ENCODE assay signal across 9 mouse cellular contexts in the genomic region with DNA sequence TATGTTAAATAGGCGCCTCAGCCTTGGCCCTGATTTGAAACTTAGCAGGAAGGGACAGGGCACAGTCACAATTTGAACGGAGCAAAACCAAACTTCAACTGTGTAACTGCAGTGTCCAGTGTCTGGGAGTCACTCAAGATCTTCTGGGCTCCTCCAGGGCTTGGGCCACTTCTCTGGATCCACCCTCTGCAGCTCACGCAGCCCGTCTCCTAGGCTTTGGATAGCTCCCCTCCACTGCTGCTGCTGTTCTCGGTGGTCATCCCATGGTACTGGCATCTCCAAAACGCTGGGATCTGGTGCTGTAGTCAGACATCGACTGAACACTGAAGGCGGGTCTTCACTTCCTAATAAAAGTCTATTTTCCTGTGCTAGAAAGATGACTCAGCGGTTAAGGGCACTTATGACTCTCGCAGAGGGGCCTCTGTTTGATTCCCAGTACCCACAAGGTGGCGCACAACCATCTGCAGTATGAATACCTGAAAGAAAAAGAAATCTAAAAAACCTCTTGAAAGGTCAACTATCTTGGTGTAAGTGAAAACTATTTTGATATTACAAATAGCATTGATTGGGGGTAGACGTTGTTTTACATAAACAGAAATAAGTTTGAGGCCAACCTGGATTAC. TPM values are rescaled to one million over a fixed set of nuclear protein-coding genes. Genes with fewer than 3 reads are reported as not detected.
DNase-seq lines count a peak whose midpoint lies in the region; ATAC-seq and TF ChIP-seq lines count a peak whose summit lies in the region.
"Had no signal": no experiment of that assay in that cellular context is flagged by ENCODE, and none has a peak within 500 bp of the region (broad histone marks: within the 10 kb centered on the region; RNA-seq: fewer than 3 reads in every experiment).

No protein-coding gene starts in this region.

- no peak overlapping the region for H3K9ac ChIP-seq in hindbrain, embryonic 13.5 days
- H3K9ac ChIP-seq in CH12.LX (ENCODE audit: insufficient read depth, low read depth), result no peak overlapping the region
- no peak overlapping the region for H3K9ac ChIP-seq in liver, postnatal 0 days (replicated peaks)
- H3K9ac ChIP-seq: liver, embryonic 15.5 days had no signal

- dilution Hi-C loops in CH12.LX (cut with MboI; ENCODE audit: extremely low pct_ligation_motif_present, extremely low pct_unique_long_range_greater_than_20kb, low sequenced_read_pairs), result no loop called here

- H3K79me2 ChIP-seq in CH12.LX (replicated peaks; ENCODE audit: control insufficient read depth, extremely low read depth, insufficient read depth, poor library complexity, severe bottlenecking), result no peaks in the 10 kb centered on the region

- no peak for TF ChIP-seq POLR2A in CH12.LX (IDR thresholded peaks at IDR 0.05; ENCODE audit: low read depth, low read length)

- no peak for ATAC-seq in hindbrain, embryonic 13.5 days (ENCODE audit: low FRiP score)
- ATAC-seq in liver, postnatal 0 days, result no peak

- peak; percentile 31 for TF ChIP-seq RAD21 in CH12.LX (IDR thresholded peaks at IDR 0.05; ENCODE audit: low read depth, low read length)

- peak; percentile 16 to 62; a peak in 3 of 4 replicates for TF ChIP-seq CTCF in CH12.LX (conservative IDR thresholded peaks at IDR 0.05 in 1 of 2, IDR thresholded peaks at IDR 0.05 in 1 of 2; ENCODE audit: low read depth in 2 of 2, low read length in 2 of 2)
- peak; percentile 60 for TF ChIP-seq CTCF in liver, postnatal 0 days (IDR thresholded peaks at IDR 0.05; ENCODE audit: low read depth)

- H3K36me3 ChIP-seq in hindbrain, embryonic 10.5 days, result no peaks in the 10 kb centered on the region
- no peaks in the 10 kb centered on the region for H3K36me3 ChIP-seq in hindbrain, embryonic 13.5 days
- H3K36me3 ChIP-seq in CH12.LX (replicated peaks in 1 of 2; ENCODE audit: control insufficient read depth in 1 of 2, insufficient read depth in 1 of 2, low read length in 1 of 2), result no peaks in the 10 kb centered on the region
- H3K36me3 ChIP-seq in liver, postnatal 0 days (replicated peaks; ENCODE audit: insufficient read depth, low read length), result no peaks in the 10 kb centered on the region
- H3K36me3 ChIP-seq: liver, embryonic 15.5 days had no signal

- H3K4me3 ChIP-seq in hindbrain, embryonic 10.5 days, result no peak overlapping the region
- H3K4me3 ChIP-seq in hindbrain, embryonic 13.5 days, result no peak overlapping the region
- H3K4me3 ChIP-seq in CH12.LX (replicated peaks in 1 of 3; ENCODE audit: low read depth in 2 of 3, low read length in 2 of 3, poor library complexity in 1 of 3), result no peak overlapping the region
- H3K4me3 ChIP-seq in liver, postnatal 0 days (ENCODE audit: low read depth, low read length), result no peak overlapping the region

- 0 out of 2 replicates have a peak, but pooled peaks cover 2% of the 10 kb centered on the region for H3K9me3 ChIP-seq in hindbrain, embryonic 10.5 days
- H3K9me3 ChIP-seq in hindbrain, embryonic 13.5 days, result no peaks in the 10 kb centered on the region
- H3K9me3 ChIP-seq in CH12.LX (replicated peaks; ENCODE audit: low read length), result peaks cover 8% of the 10 kb centered on the region
- no peaks in the 10 kb centered on the region for H3K9me3 ChIP-seq in liver, postnatal 0 days (ENCODE audit: low read length)
- H3K9me3 ChIP-seq: liver, embryonic 15.5 days had no signal

- H3K27ac ChIP-seq in hindbrain, embryonic 10.5 days, result 0 out of 2 replicates have a peak overlapping the region, but pooled peaks have one; percentile 29
- H3K27ac ChIP-seq in hindbrain, embryonic 13.5 days, result no peak overlapping the region
- H3K27ac ChIP-seq in CH12.LX (ENCODE audit: insufficient read depth, low read depth), result no peak overlapping the region
- H3K27ac ChIP-seq in liver, postnatal 0 days (ENCODE audit: low read depth), result no peak overlapping the region
- H3K27ac ChIP-seq: liver, embryonic 15.5 days had no signal

- H3K27me3 ChIP-seq in hindbrain, embryonic 10.5 days (ENCODE audit: insufficient read depth, poor library complexity, severe bottlenecking), result peaks cover 8% of the 10 kb centered on the region
- 0 out of 2 replicates have a peak, but pooled peaks cover 12% of the 10 kb centered on the region for H3K27me3 ChIP-seq in hindbrain, embryonic 13.5 days
- peaks cover 5% of the 10 kb centered on the region for H3K27me3 ChIP-seq in CH12.LX (replicated peaks)
- no peaks in the 10 kb centered on the region for H3K27me3 ChIP-seq in liver, postnatal 0 days (ENCODE audit: insufficient read depth, low read length)
- H3K27me3 ChIP-seq: liver, embryonic 15.5 days had no signal

- in situ Hi-C loops in CH12.LX (cut with MboI; ENCODE audit: low pct_ligation_motif_present, low pct_unique_long_range_greater_than_20kb, low sequenced_read_pairs), result loop anchor here (25.0 kb wide), 1 partner anchor 303 kb away; no protein-coding TSS in a partner anchor

- 54% methylated on average over 12 of the region's 12 CpGs for WGBS in hindbrain, embryonic 10.5 days
- 53% methylated on average over 12 of the region's 12 CpGs for WGBS in hindbrain, embryonic 13.5 days
- 61% methylated on average over 12 of the region's 12 CpGs for WGBS in liver, postnatal 0 days (ENCODE audit: insufficient replicate concordance)

- peak; percentile 43 for DNase-seq in hindbrain, embryonic 10.5 days (ENCODE audit: low spot score)
- DNase-seq in CH12.LX (ENCODE audit: extremely low read depth), result peak; percentile 77
- peak; percentile 67 for DNase-seq in embryo, embryonic 10 days (ENCODE audit: low spot score)
- DNase-seq in liver, postnatal 0 days, result peak; percentile 45
- DNase-seq in thymus, postnatal 10 days (ENCODE audit: low spot score in 2 of 2), result peak; percentile 39 to 54
- DNase-seq in adrenal gland, postnatal 4 days (ENCODE audit: low spot score in 2 of 2), result no peak
- DNase-seq in ovary, postnatal 36 days (ENCODE audit: low spot score), result no peak

- peaks cover 26% of the 10 kb centered on the region for H3K4me1 ChIP-seq in hindbrain, embryonic 10.5 days (replicated peaks)
- peaks cover 5% of the 10 kb centered on the region for H3K4me1 ChIP-seq in hindbrain, embryonic 13.5 days (replicated peaks)
- peaks cover 2 to 10% of the 10 kb centered on the region in 2 experiments; a peak in 3 of 4 replicates for H3K4me1 ChIP-seq in CH12.LX (ENCODE audit: control insufficient read depth in 1 of 2, insufficient read depth in 2 of 2)
- H3K4me1 ChIP-seq in liver, postnatal 0 days (ENCODE audit: insufficient read depth), result no peaks in the 10 kb centered on the region; the same call in 1 of the 2 replicates

- no peak overlapping the region for H3K4me2 ChIP-seq in hindbrain, embryonic 13.5 days
- H3K4me2 ChIP-seq in CH12.LX (ENCODE audit: insufficient read depth, low read depth, poor library complexity, severe bottlenecking), result no peak overlapping the region
- H3K4me2 ChIP-seq in liver, postnatal 0 days (ENCODE audit: low read depth, low read length), result no peak overlapping the region

- no peak for TF ChIP-seq EP300 in CH12.LX (IDR thresholded peaks at IDR 0.05; ENCODE audit: low read length)
- no peak for TF ChIP-seq EP300 in liver, postnatal 0 days (IDR thresholded peaks at IDR 0.05; ENCODE audit: low read depth)

TF ChIP-seq in CH12.LX, 34 proteins besides CTCF, POLR2A, EP300 and RAD21:
- TF ChIP-seq HCFC1 (IDR thresholded peaks at IDR 0.05; ENCODE audit: low read depth, low read length) (no peak), MAZ (IDR thresholded peaks at IDR 0.05; ENCODE audit: low read depth, low read length) (no peak), NRF1 (IDR thresholded peaks at IDR 0.05; ENCODE audit: low read depth, low read length) (no peak), ZC3H11A (IDR thresholded peaks at IDR 0.05; ENCODE audit: low read depth, low read length) (no peak), MXI1 (IDR thresholded peaks at IDR 0.05; ENCODE audit: low read depth, low read length) (no peak), ZMIZ1 (IDR thresholded peaks at IDR 0.05; ENCODE audit: low read depth, low read length) (no peak), TBP (conservative IDR thresholded peaks at IDR 0.05; ENCODE audit: low read depth, low read length) (no peak), RCOR1 (conservative IDR thresholded peaks at IDR 0.05; ENCODE audit: low read depth, low read length) (no peak), ZKSCAN1 (IDR thresholded peaks at IDR 0.05; ENCODE audit: borderline replicate concordance, low read depth, low read length) (no peak), JUND (conservative IDR thresholded peaks at IDR 0.05; ENCODE audit: low read depth, low read length) (no peak), USF1 (IDR thresholded peaks at IDR 0.05; ENCODE audit: low read depth, low read length) (no peak), MAFK (IDR thresholded peaks at IDR 0.05; ENCODE audit: insufficient replicate concordance, low read length) (peak; percentile 86), PAX5 (IDR thresholded peaks at IDR 0.05; ENCODE audit: low read length) (no peak), SMC3 (IDR thresholded peaks at IDR 0.05; ENCODE audit: low read depth, low read length) (peak; percentile 28), E2F4 (IDR thresholded peaks at IDR 0.05; ENCODE audit: insufficient replicate concordance, low read depth, low read length) (no peak), CHD2 (IDR thresholded peaks at IDR 0.05; ENCODE audit: low read length) (no peak)

RNA-seq across cellular contexts. Expression of gene Ing2, which starts 14.5 kb away (rescaled TPM):
- 11.4 and 11.7 TPM in 2 replicates for polyA plus RNA-seq in hindbrain, embryonic 10.5 days (2016; fragmentation: Nextera tagmentation; extraction: Ambion mirVana)
- polyA plus RNA-seq in hindbrain, embryonic 13.5 days (2015; fragmentation: Nextera tagmentation; extraction: Ambion mirVana), result 5.6 and 6.2 TPM in 2 replicates
- total RNA-seq in CH12.LX (2012; rRNA removed) (5.9 and 7.2 TPM in 2 replicates), CH12.LX (2014; rRNA removed) (16.8 and 21.4 TPM in 2 replicates)
- polyA plus RNA-seq in CH12.LX (2012; ENCODE audit: insufficient read length, low read depth), result 22.0 and 25.1 TPM in 2 replicates
- polyA plus RNA-seq in liver, postnatal 0 days (2015; fragmentation: Nextera tagmentation; extraction: Ambion mirVana), result 10.3 and 12.6 TPM in 2 replicates
- 10 to 100 TPM; 26.4 to 29.4 TPM for total RNA-seq in adrenal gland, postnatal 4 days (2021)

RNA-seq across cellular contexts. Expression of gene Cdkn2aip, which starts 23.9 kb away (rescaled TPM):
- polyA plus RNA-seq in hindbrain, embryonic 10.5 days (2016; fragmentation: Nextera tagmentation; extraction: Ambion mirVana), result 39.2 and 39.9 TPM in 2 replicates
- polyA plus RNA-seq in hindbrain, embryonic 13.5 days (2015; fragmentation: Nextera tagmentation; extraction: Ambion mirVana), result 41.0 and 41.4 TPM in 2 replicates
- total RNA-seq in CH12.LX (2012; rRNA removed), result 6.7 and 8.7 TPM in 2 replicates
- 14.7 and 15.5 TPM in 2 replicates for total RNA-seq in CH12.LX (2014; rRNA removed)
- 6.9 and 7.1 TPM in 2 replicates for polyA plus RNA-seq in CH12.LX (2012; ENCODE audit: insufficient read length, low read depth)
- 12.8 and 13.7 TPM in 2 replicates for polyA plus RNA-seq in liver, postnatal 0 days (2015; fragmentation: Nextera tagmentation; extraction: Ambion mirVana)
- 10 to 100 TPM; 17.3 TPM for total RNA-seq in adrenal gland, postnatal 4 days (2021)

Comparison
In these comparisons a context has a peak if more than half of its experiments do, and no peak if none do; other contexts are left out.
1. DNase-seq: peak in hindbrain, embryonic 10.5 days (single experiment), CH12.LX (single experiment), embryo, embryonic 10 days (single experiment), liver, postnatal 0 days (single experiment) and thymus, postnatal 10 days (2 of 2); none in adrenal gland, postnatal 4 days (0 of 2) and ovary, postnatal 36 days (single experiment).